Mouse (Mus musculus): Measurements from ENCODE around the gene Sec24d. TPM values are rescaled to one million over a fixed set of nuclear protein-coding genes. Genes with fewer than 3 reads are reported as not detected.

Gene Sec24d
- polyA plus RNA-seq, 1 experiment from 2014 or later: 21.6 TPM

- Histone ChIP-seq H3K4me1 (no peaks in the 10 kb centered on the region), H3K27me3 (ENCODE audit: low read depth, poor library complexity, severe bottlenecking) (no peaks in the 10 kb centered on the region), H3K4me3 (no peak overlapping the region), H3K9me3 (replicated peaks) (no peaks in the 10 kb centered on the region), H3K27ac (replicated peaks) (no peak overlapping the region), H3K36me3 (no peaks in the 10 kb centered on the region)
- 82% methylated on average over 4 of the region's 4 CpGs for WGBS
- DNase-seq (ENCODE audit: low spot score): no peak
Measured at GRCm38 (mm10) chr3:123391180-123391579, 123.9 kb downstream of the Sec24d start.

GRCm38 (mm10) chr3:123395611-123396010, 128.4 kb downstream of the Sec24d start:
- no peaks in the 10 kb centered on the region for H3K4me1 ChIP-seq
- H3K27ac ChIP-seq (replicated peaks): no peak overlapping the region
- WGBS: 90% methylated on average over 5 of the region's 5 CpGs
- no peak overlapping the region for H3K4me3 ChIP-seq
- no peaks in the 10 kb centered on the region for H3K27me3 ChIP-seq (ENCODE audit: low read depth, poor library complexity, severe bottlenecking)
- no peak for DNase-seq (ENCODE audit: low spot score)
- no peaks in the 10 kb centered on the region for H3K9me3 ChIP-seq (replicated peaks)
- no peaks in the 10 kb centered on the region for H3K36me3 ChIP-seq

GRCm38 (mm10) chr3:123397562-123398481, 130.6 kb downstream of the Sec24d start:
- Histone ChIP-seq H3K4me1 (no peaks in the 10 kb centered on the region), H3K36me3 (no peaks in the 10 kb centered on the region), H3K4me3 (no peak overlapping the region), H3K27ac (replicated peaks) (no peak overlapping the region), H3K27me3 (ENCODE audit: low read depth, poor library complexity, severe bottlenecking) (no peaks in the 10 kb centered on the region), H3K9me3 (replicated peaks) (no peaks in the 10 kb centered on the region)
- no peak for DNase-seq (ENCODE audit: low spot score)
- 85% methylated on average over 9 of the region's 9 CpGs for WGBS

GRCm38 (mm10) chr3:123404945-123405344, 137.7 kb downstream of the Sec24d start:
- H3K4me1 ChIP-seq: no peaks in the 10 kb centered on the region
- 88% methylated on average over 3 of the region's 3 CpGs for WGBS
- no peak for DNase-seq (ENCODE audit: low spot score)

GRCm38 (mm10) chr3:123411821-123412578, 144.7 kb downstream of the Sec24d start:
- no peak overlapping the region for H3K27ac ChIP-seq (replicated peaks)
- DNase-seq (ENCODE audit: low spot score): no peak
- WGBS: 84% methylated on average over 6 of the region's 6 CpGs
- 0 out of 2 replicates have a peak, but pooled peaks cover 4% of the 10 kb centered on the region for H3K4me1 ChIP-seq
- no peaks in the 10 kb centered on the region for H3K27me3 ChIP-seq (ENCODE audit: low read depth, poor library complexity, severe bottlenecking)
- no peak overlapping the region for H3K4me3 ChIP-seq
- H3K36me3 ChIP-seq: no peaks in the 10 kb centered on the region
- H3K9me3 ChIP-seq (replicated peaks): no peaks in the 10 kb centered on the region

More at GRCm38 (mm10) chr3:123404945-123405344, 137.7 kb downstream of the Sec24d start:
- Histone ChIP-seq H3K4me3 (no peak overlapping the region), H3K36me3 (no peaks in the 10 kb centered on the region), H3K27ac (replicated peaks) (no peak overlapping the region), H3K9me3 (replicated peaks) (no peaks in the 10 kb centered on the region), H3K27me3 (ENCODE audit: low read depth, poor library complexity, severe bottlenecking) (no peaks in the 10 kb centered on the region)

- no peaks in the 10 kb centered on the region for H3K27me3 ChIP-seq (ENCODE audit: low read depth, poor library complexity, severe bottlenecking)
- no peak for DNase-seq (ENCODE audit: low spot score)
- no peak overlapping the region for H3K27ac ChIP-seq (replicated peaks)
- WGBS: 32% methylated on average over 5 of the region's 5 CpGs
- 0 out of 2 replicates have a peak, but pooled peaks cover 4% of the 10 kb centered on the region for H3K4me1 ChIP-seq
- H3K36me3 ChIP-seq: no peaks in the 10 kb centered on the region
- H3K4me3 ChIP-seq: no peak overlapping the region
- H3K9me3 ChIP-seq (replicated peaks): no peaks in the 10 kb centered on the region
Measured at GRCm38 (mm10) chr3:123413173-123413572, 145.9 kb downstream of the Sec24d start.

Other genes with a start within 250 kb of the Sec24d start
- gene Myoz2, start 232.4 kb upstream of the Sec24d start, polyA plus RNA-seq (2016; fragmentation: Nextera tagmentation; extraction: Ambion mirVana): not detected in 2 replicates
- 3.3 and 4.8 TPM in 2 replicates for gene Synpo2, start 31.3 kb upstream of the Sec24d start, polyA plus RNA-seq (2016; fragmentation: Nextera tagmentation; extraction: Ambion mirVana)
- gene Mettl14, start 118.7 kb downstream of the Sec24d start, polyA plus RNA-seq (2016; fragmentation: Nextera tagmentation; extraction: Ambion mirVana): 36.3 and 38.6 TPM in 2 replicates
- 5.2 and 6.6 TPM in 2 replicates for gene Prss12, start 179.5 kb downstream of the Sec24d start, polyA plus RNA-seq (2016; fragmentation: Nextera tagmentation; extraction: Ambion mirVana)